Mouse (Mus musculus) C2C12 (cell line): ENCODE measurements around the gene Sema3f. TPM values are rescaled to one million over a fixed set of nuclear protein-coding genes. Genes with fewer than 3 reads are reported as not detected.

ENCODE experiments used
- H3K27me3 ChIP-seq: one replicate; pipeline ENCODE4 v1.6.1; 2011; ENCODE audit not compliant: control insufficient read depth, insufficient read depth, insufficient read length
- H3K36me3 ChIP-seq: one replicate; pipeline ENCODE4 v1.6.1; 2011; ENCODE audit not compliant: control insufficient read depth, insufficient read depth
- H3K4me3 ChIP-seq: one replicate; pipeline ENCODE4 v1.5.1; 2011; ENCODE audit warnings: mild to moderate bottlenecking, control low read depth; ENCODE audit not compliant: poor library complexity, insufficient read depth, severe bottlenecking
- H3K79me2 ChIP-seq: one replicate; pipeline ENCODE4 v1.6.1; 2011; ENCODE audit not compliant: control insufficient read depth, insufficient read depth
- H3K79me3 ChIP-seq: one replicate; pipeline ENCODE4 v1.6.1; 2011; ENCODE audit warnings: low read depth, control low read depth
- H3ac ChIP-seq: one replicate; pipeline ENCODE3; 2011; ENCODE audit warnings: low read depth; ENCODE audit not compliant: control insufficient read depth, insufficient read length
- CEBPB ChIP-seq: IDR thresholded peaks from one replicate; pipeline ENCODE4 v1.6.1; 2011; ENCODE audit warnings: low read depth, mild to moderate bottlenecking, control low read depth, moderate library complexity
- CTCF ChIP-seq: IDR thresholded peaks from one replicate; pipeline ENCODE4 v1.5.1; 2011; ENCODE audit not compliant: control insufficient read depth, insufficient read depth, insufficient read length
- FOSL1 ChIP-seq: IDR thresholded peaks from one replicate; pipeline ENCODE4 v1.8.0; 2011; ENCODE audit warnings: mild to moderate bottlenecking, low read length; ENCODE audit not compliant: poor library complexity, insufficient read depth, severe bottlenecking
- MAX ChIP-seq: IDR thresholded peaks from one replicate; pipeline ENCODE4 v1.6.1; 2011; ENCODE audit warnings: mild to moderate bottlenecking, control low read depth
- MYOD1 ChIP-seq: IDR thresholded peaks from one replicate; pipeline ENCODE4 v1.6.1; 2011; ENCODE audit warnings: low read depth; ENCODE audit not compliant: control insufficient read depth, insufficient read length
- MYOG ChIP-seq: IDR thresholded peaks from one replicate; pipeline ENCODE4 v1.6.1; 2011; ENCODE audit not compliant: control insufficient read depth, insufficient read length; ENCODE audit errors: extremely low read depth
- USF1 ChIP-seq: IDR thresholded peaks from one replicate; pipeline ENCODE4 v1.6.1; 2011; ENCODE audit warnings: low read depth, mild to moderate bottlenecking, control low read depth, moderate library complexity
- long read RNA-seq, 2 experiments: library from polyadenylated mRNA; unstranded; transcript quantifications; one replicate each; pipeline ENCODE4 v2.0.0; 2019 to 2020
- polyA plus RNA-seq: library from polyadenylated mRNA; unstranded; fragments of >200 nt; fragmentation: generic; extraction: Trizol; gene quantifications from one replicate; pipeline ENCODE4 v1.2.1, GENCODE M21; 2012; ENCODE audit warnings: missing spikeins

Sema3f gene
- 0.36 TPM for polyA plus RNA-seq
- long read RNA-seq, experiment 1, partial matches to known transcripts = 1 of 4 reads
- long read RNA-seq, experiment 1, other reads (novel, unspliced or antisense) = 3 of 4 reads
- long read RNA-seq, experiment 2, partial matches to known transcripts = 2 of 2 reads
- long read RNA-seq, experiment 2, other reads (novel, unspliced or antisense) = 0 of 2 reads

GRCm38 (mm10) chr9:107709697-107710483, at the start of gene Sema3f:
Gene Sema3f (minus strand): TSS chr9:107710475.
- Histone ChIP-seq H3K4me3 (no peak within 1 kb of the TSS), H3K79me2 (no peaks in the 10 kb centered on the region), H3K36me3 (no peaks in the 10 kb centered on the region), H3K27me3 (peaks cover 44% of the 10 kb centered on the region), H3ac (peak within 1 kb of the TSS; percentile 58), H3K79me3 (no peaks in the 10 kb centered on the region)
- TF ChIP-seq FOSL1 (no peak), CTCF (peak; percentile 6), MAX (no peak), MYOD1 (no peak), CEBPB (no peak), MYOG (no peak)

DNA sequence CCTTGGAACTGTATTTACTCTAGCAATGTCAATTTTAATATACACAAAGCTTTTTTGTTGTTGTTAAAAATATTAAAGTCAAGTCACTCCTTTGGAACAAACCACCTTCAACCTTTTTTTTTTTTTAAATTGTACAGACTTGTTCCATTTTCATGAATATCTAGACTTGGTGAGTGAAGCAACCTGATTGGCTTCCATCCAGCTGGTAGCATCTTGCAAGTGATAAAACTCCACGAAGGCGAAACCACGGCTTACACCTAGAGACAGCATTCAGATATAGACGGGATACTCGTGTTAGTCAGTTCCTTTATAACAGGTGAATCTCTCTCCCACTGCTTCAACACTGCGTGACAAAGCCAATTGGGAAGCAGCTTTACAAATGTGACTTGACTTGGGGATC, 49.3 kb upstream of the Sema3f start:
- peaks cover 1% of the 10 kb centered on the region for H3K79me3 ChIP-seq
- H3K36me3 ChIP-seq = peaks cover 89% of the 10 kb centered on the region
- H3K79me2 ChIP-seq = no peaks in the 10 kb centered on the region
- no peak overlapping the region for H3ac ChIP-seq
- TF ChIP-seq MYOG = no peak
- no peaks in the 10 kb centered on the region for H3K27me3 ChIP-seq
- no peak overlapping the region for H3K4me3 ChIP-seq

DNA sequence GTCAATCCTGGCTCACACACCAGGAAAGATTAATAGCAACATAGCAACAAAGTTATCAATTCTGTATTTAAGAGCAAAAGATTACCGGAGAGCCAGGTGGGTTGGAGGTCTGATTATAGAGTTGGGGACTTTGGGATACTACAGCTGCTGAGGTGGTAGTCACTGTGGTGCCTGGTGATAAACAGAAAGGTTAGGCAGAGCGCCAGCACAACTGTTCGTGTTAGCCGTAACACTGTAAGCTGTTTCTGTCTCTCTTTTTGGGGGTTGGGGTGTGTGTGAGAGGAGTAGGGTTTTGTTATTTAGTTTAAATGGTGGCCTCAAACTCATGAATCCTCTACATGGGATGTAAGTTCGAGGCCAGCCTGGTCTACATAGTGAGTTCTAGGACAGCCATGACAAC, 40.1 kb upstream of the Sema3f start:
- Histone ChIP-seq H3K4me3 (no peak overlapping the region), H3K79me3 (no peaks in the 10 kb centered on the region), H3ac (no peak overlapping the region), H3K79me2 (no peaks in the 10 kb centered on the region), H3K36me3 (peaks cover 91% of the 10 kb centered on the region), H3K27me3 (no peaks in the 10 kb centered on the region)
- no peak for TF ChIP-seq CEBPB
- no peak for TF ChIP-seq FOSL1
- no peak for TF ChIP-seq CTCF
- TF ChIP-seq MYOG = no peak
- TF ChIP-seq MAX = no peak
- TF ChIP-seq MYOD1 = no peak
- TF ChIP-seq USF1 = no peak

- TF ChIP-seq USF1 (no peak), CEBPB (no peak), MAX (no peak), FOSL1 (no peak), MYOD1 (no peak), MYOG (no peak), CTCF (no peak)
- H3K27me3 ChIP-seq = no peaks in the 10 kb centered on the region
These were observed 37.8 kb upstream of the Sema3f start for GRCm38 (mm10) chr9:107748063-107748462.

GRCm38 (mm10) chr9:107747310-107747709, 37.0 kb upstream of the Sema3f start:
- peaks cover 99% of the 10 kb centered on the region for H3K36me3 ChIP-seq
- no peaks in the 10 kb centered on the region for H3K79me2 ChIP-seq
- no peaks in the 10 kb centered on the region for H3K79me3 ChIP-seq
- H3K27me3 ChIP-seq = no peaks in the 10 kb centered on the region
- H3ac ChIP-seq = no peak overlapping the region
- no peak overlapping the region for H3K4me3 ChIP-seq
- no peak for TF ChIP-seq MYOD1
- TF ChIP-seq CEBPB = no peak
- no peak for TF ChIP-seq MYOG

More at GRCm38 (mm10) chr9:107748063-107748462, 37.8 kb upstream of the Sema3f start:
- no peaks in the 10 kb centered on the region for H3K79me3 ChIP-seq
- H3K4me3 ChIP-seq = no peak overlapping the region
- no peaks in the 10 kb centered on the region for H3K79me2 ChIP-seq
- H3ac ChIP-seq = no peak overlapping the region
- H3K36me3 ChIP-seq = peaks cover 99% of the 10 kb centered on the region

- no peak overlapping the region for H3ac ChIP-seq
- peaks cover 99% of the 10 kb centered on the region for H3K36me3 ChIP-seq
- no peaks in the 10 kb centered on the region for H3K27me3 ChIP-seq
- H3K79me3 ChIP-seq = no peaks in the 10 kb centered on the region
- H3K4me3 ChIP-seq = no peak overlapping the region
- H3K79me2 ChIP-seq = no peaks in the 10 kb centered on the region
- TF ChIP-seq MAX = no peak
- no peak for TF ChIP-seq CEBPB
- no peak for TF ChIP-seq USF1
- no peak for TF ChIP-seq MYOD1
- TF ChIP-seq FOSL1 = no peak
- no peak for TF ChIP-seq CTCF
- no peak for TF ChIP-seq MYOG
These were observed 36.4 kb upstream of the Sema3f start for GRCm38 (mm10) chr9:107746679-107747078.
